ENCODE assay signal across 20 mouse cellular contexts in the genomic region with DNA sequence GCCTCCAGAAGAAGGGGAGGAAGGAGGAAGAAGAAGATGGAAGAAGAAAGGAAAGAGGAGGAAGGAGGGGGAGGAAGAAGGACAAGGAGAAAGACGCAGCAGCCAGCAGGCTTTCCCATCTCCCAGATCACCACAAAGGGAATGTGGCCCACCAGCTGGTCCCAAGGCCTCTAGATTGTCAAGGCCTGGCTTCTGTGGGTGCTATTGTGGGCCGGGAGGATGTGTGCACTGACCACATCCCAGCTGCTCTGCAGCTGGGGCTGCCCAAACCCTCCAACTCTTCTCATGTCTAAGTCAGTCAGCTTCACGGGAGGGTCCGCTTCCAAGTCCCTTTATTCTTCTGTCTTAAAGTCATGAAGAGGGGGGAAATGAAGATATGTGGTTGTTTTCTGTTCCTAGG. TPM values are rescaled to one million over a fixed set of nuclear protein-coding genes. Genes with fewer than 3 reads are reported as not detected.
"Had no signal": no experiment of that assay in that cellular context is flagged by ENCODE, and none has a peak within 500 bp of the region (broad histone marks: within the 10 kb centered on the region; RNA-seq: fewer than 3 reads in every experiment).

No protein-coding gene starts in this region.

- H3K36me3 ChIP-seq: heart, embryonic 10.5 days; heart, embryonic 12.5 days; hindbrain, embryonic 13.5 days; hindbrain, embryonic 15.5 days; limb, embryonic 13.5 days; limb, embryonic 15.5 days; liver, embryonic 12.5 days had no signal

- H3K4me3 ChIP-seq: heart, embryonic 10.5 days; heart, embryonic 12.5 days; hindbrain, embryonic 13.5 days; hindbrain, embryonic 15.5 days; limb, embryonic 13.5 days; limb, embryonic 15.5 days; liver, embryonic 12.5 days had no signal

- H3K4me1 ChIP-seq: liver, embryonic 12.5 days had no signal

- H3K27me3 ChIP-seq: hindbrain, embryonic 15.5 days had no signal

- H3K9me3 ChIP-seq: heart, embryonic 10.5 days; heart, embryonic 12.5 days; hindbrain, embryonic 13.5 days; hindbrain, embryonic 15.5 days; limb, embryonic 15.5 days; liver, embryonic 12.5 days had no signal

- H3K27ac ChIP-seq: heart, embryonic 10.5 days; hindbrain, embryonic 13.5 days; hindbrain, embryonic 15.5 days; hindbrain, postnatal 0 days; limb, embryonic 13.5 days; limb, embryonic 15.5 days; liver, embryonic 12.5 days had no signal

- DNase-seq: gastrocnemius, postnatal 14 days; gastrocnemius, postnatal 36 days; heart, postnatal 36 days; kidney, adult 11 months; kidney, adult 2 months; kidney, adult 9 months; kidney, postnatal 14 days; kidney, postnatal 36 days; layer of hippocampus, adult 9-11 months; layer of hippocampus, postnatal 36 days; left cerebral cortex, postnatal 4 days had no signal

- H3K4me2 ChIP-seq: heart, embryonic 12.5 days; hindbrain, embryonic 13.5 days; hindbrain, embryonic 15.5 days; limb, embryonic 13.5 days; limb, embryonic 15.5 days; liver, embryonic 12.5 days had no signal

RNA-seq across cellular contexts. Expression of a gene that starts 5.3 kb away (rescaled TPM):
- total RNA-seq: hematopoietic stem cell, adult 5-6 weeks had no signal
